20 mouse cellular contexts compared by ENCODE assay signal in genomic region chr1:72602186-72602585, GRCm38 (mm10). TPM values are rescaled to one million over a fixed set of nuclear protein-coding genes. Genes with fewer than 3 reads are reported as not detected.
DNase-seq lines count a peak whose midpoint lies in the region; ATAC-seq and TF ChIP-seq lines count a peak whose summit lies in the region.
"Had no signal": no experiment of that assay in that cellular context is flagged by ENCODE, and none has a peak within 500 bp of the region (broad histone marks: within the 10 kb centered on the region; RNA-seq: fewer than 3 reads in every experiment).

No protein-coding gene starts in this region.

- H3K36me3 ChIP-seq in heart, embryonic 10.5 days, result peaks cover 55% of the 10 kb centered on the region
- H3K36me3 ChIP-seq in heart, embryonic 11.5 days (ENCODE audit: control insufficient read depth, insufficient read depth, low read length), result peaks cover 6% of the 10 kb centered on the region
- peaks cover 14% of the 10 kb centered on the region; the same call in 1 of the 2 replicates for H3K36me3 ChIP-seq in heart, embryonic 15.5 days
- no peaks in the 10 kb centered on the region for H3K36me3 ChIP-seq in heart, adult 2 months (ENCODE audit: control insufficient read depth, insufficient read depth, low read length)
- H3K36me3 ChIP-seq in C2C12 (ENCODE audit: control insufficient read depth, insufficient read depth), result peaks cover 28% of the 10 kb centered on the region

- H3K27ac ChIP-seq in heart, embryonic 10.5 days, result peak overlapping the region; percentile 52
- H3K27ac ChIP-seq in heart, embryonic 11.5 days (ENCODE audit: low read depth, low read length), result no peak overlapping the region
- peak overlapping the region; percentile 80 for H3K27ac ChIP-seq in heart, embryonic 15.5 days
- H3K27ac ChIP-seq in heart, adult 2 months, result no peak overlapping the region; the same call in 1 of the 2 replicates
- H3K27ac ChIP-seq: embryonic facial prominence, embryonic 10.5 days; forebrain, embryonic 13.5 days; gastrocnemius, adult 2 months; hindbrain, embryonic 12.5 days had no signal

- no peak for TF ChIP-seq CTCF in heart, adult 2 months (IDR thresholded peaks at IDR 0.05)
- TF ChIP-seq CTCF in C2C12 (IDR thresholded peaks at IDR 0.05; ENCODE audit: control insufficient read depth, insufficient read depth, insufficient read length), result no peak

- no peak for DNase-seq in heart, embryonic 10.5 days (ENCODE audit: low spot score)
- no peak for DNase-seq in heart, adult 2 months
- peak; percentile 43 to 57 for DNase-seq in heart, postnatal 10 days
- DNase-seq: adrenal gland, adult 8-10 months; adrenal gland, postnatal 36 days; cerebellum, adult 2 months; cerebellum, postnatal 10 days; gastrocnemius, adult 2 months; gastrocnemius, postnatal 25 days; kidney, adult 11 months; kidney, adult 9 months had no signal

- no peaks in the 10 kb centered on the region for H3K79me3 ChIP-seq in C2C12 (ENCODE audit: low read depth)

- no peak overlapping the region for H3K4me3 ChIP-seq in heart, embryonic 10.5 days
- no peak overlapping the region for H3K4me3 ChIP-seq in heart, embryonic 11.5 days (ENCODE audit: low read depth, low read length)
- H3K4me3 ChIP-seq in heart, embryonic 15.5 days, result no peak overlapping the region
- H3K4me3 ChIP-seq in heart, adult 2 months, result no peak overlapping the region
- no peak overlapping the region for H3K4me3 ChIP-seq in C2C12 (ENCODE audit: insufficient read depth, poor library complexity, severe bottlenecking)
- H3K4me3 ChIP-seq: embryonic facial prominence, embryonic 10.5 days; forebrain, embryonic 13.5 days; gastrocnemius, adult 2 months; hindbrain, embryonic 12.5 days had no signal

- H3K9me3 ChIP-seq in heart, embryonic 10.5 days, result no peaks in the 10 kb centered on the region
- H3K9me3 ChIP-seq in heart, embryonic 11.5 days (replicated peaks; ENCODE audit: control insufficient read depth, low read length), result no peaks in the 10 kb centered on the region
- H3K9me3 ChIP-seq in heart, embryonic 15.5 days (replicated peaks), result no peaks in the 10 kb centered on the region
- H3K9me3 ChIP-seq: embryonic facial prominence, embryonic 10.5 days; forebrain, embryonic 13.5 days; G1E; hindbrain, embryonic 12.5 days had no signal

- TF ChIP-seq POLR2A in heart, adult 2 months (IDR thresholded peaks at IDR 0.05; ENCODE audit: insufficient read depth, low read depth, low read length), result no peak

- no peak for TF ChIP-seq EP300 in heart, adult 2 months (IDR thresholded peaks at IDR 0.05; ENCODE audit: insufficient read depth, low read depth, low read length)

- intact Hi-C loops in heart, adult 2 months (cut with DNase I), result no loop called here
- intact Hi-C loops in heart, postnatal 10 days (cut with DNase I), result no loop called here

- H3K4me1 ChIP-seq in heart, embryonic 10.5 days, result peaks cover 28% of the 10 kb centered on the region
- H3K4me1 ChIP-seq in heart, embryonic 11.5 days (ENCODE audit: control insufficient read depth, insufficient read depth, low read length), result peaks cover 27% of the 10 kb centered on the region
- peaks cover 42% of the 10 kb centered on the region for H3K4me1 ChIP-seq in heart, embryonic 15.5 days (replicated peaks)
- H3K4me1 ChIP-seq in heart, adult 2 months (ENCODE audit: control insufficient read depth, insufficient read depth, low read length), result peaks cover 12% of the 10 kb centered on the region
- H3K4me1 ChIP-seq: embryonic facial prominence, embryonic 10.5 days had no signal

- H3K79me2 ChIP-seq in heart, adult 2 months (replicated peaks; ENCODE audit: control insufficient read depth, insufficient read depth, low read length), result no peaks in the 10 kb centered on the region
- H3K79me2 ChIP-seq in C2C12 (ENCODE audit: control insufficient read depth, insufficient read depth), result no peaks in the 10 kb centered on the region

- H3K9ac ChIP-seq in heart, embryonic 11.5 days (ENCODE audit: low read depth, low read length), result no peak overlapping the region
- H3K9ac ChIP-seq in heart, embryonic 15.5 days, result no peak overlapping the region; the same call in 1 of the 2 replicates
- no peak overlapping the region for H3K9ac ChIP-seq in heart, adult 2 months (ENCODE audit: low read depth, low read length)
- H3K9ac ChIP-seq: forebrain, embryonic 13.5 days; hindbrain, embryonic 12.5 days had no signal

- no peak overlapping the region for H3K4me2 ChIP-seq in heart, embryonic 11.5 days
- no peak overlapping the region for H3K4me2 ChIP-seq in heart, embryonic 15.5 days
- H3K4me2 ChIP-seq: forebrain, embryonic 13.5 days; hindbrain, embryonic 12.5 days had no signal

- WGBS in heart, embryonic 10.5 days, result 50% methylated on average over 5 of the region's 5 CpGs
- WGBS in heart, embryonic 11.5 days (ENCODE audit: insufficient replicate concordance), result 39% methylated on average over 5 of the region's 5 CpGs
- WGBS in heart, embryonic 15.5 days, result 47% methylated on average over 5 of the region's 5 CpGs
- WGBS in heart, adult 2 months, result 69% methylated on average over 5 of the region's 5 CpGs

- H3ac ChIP-seq in C2C12 (ENCODE audit: control insufficient read depth, insufficient read length, low read depth), result no peak overlapping the region

- no peak for ATAC-seq in heart, embryonic 11.5 days (replicated peaks; ENCODE audit: insufficient number of reproducible peaks, low FRiP score, low TSS enrichment)
- no peak for ATAC-seq in heart, embryonic 15.5 days (replicated peaks; ENCODE audit: insufficient number of reproducible peaks, insufficient read depth, low FRiP score, low read depth)
- no peak for ATAC-seq in inflammation-experienced regulatory T-cells, adult 6 months
- ATAC-seq: forebrain, embryonic 13.5 days; hindbrain, embryonic 16.5 days had no signal

- no peaks in the 10 kb centered on the region for H3K27me3 ChIP-seq in heart, embryonic 10.5 days (ENCODE audit: insufficient read depth, poor library complexity, severe bottlenecking)
- no peaks in the 10 kb centered on the region for H3K27me3 ChIP-seq in heart, embryonic 11.5 days (ENCODE audit: control insufficient read depth, insufficient read depth, low read length)
- H3K27me3 ChIP-seq in heart, embryonic 15.5 days, result no peaks in the 10 kb centered on the region
- H3K27me3 ChIP-seq in heart, adult 2 months (ENCODE audit: control insufficient read depth, insufficient read depth, low read length), result no peaks in the 10 kb centered on the region
- H3K27me3 ChIP-seq in C2C12 (ENCODE audit: control insufficient read depth, insufficient read depth, insufficient read length), result no peaks in the 10 kb centered on the region
- H3K27me3 ChIP-seq: forebrain, embryonic 13.5 days; hindbrain, embryonic 12.5 days had no signal

TF ChIP-seq in C2C12, 6 proteins besides CTCF, POLR2A, EP300 and RAD21:
- TF ChIP-seq MAX (IDR thresholded peaks at IDR 0.05) (peak; percentile 19), MYOG (IDR thresholded peaks at IDR 0.05; ENCODE audit: control insufficient read depth, extremely low read depth, insufficient read length) (no peak), USF1 (IDR thresholded peaks at IDR 0.05; ENCODE audit: low read depth) (no peak), CEBPB (IDR thresholded peaks at IDR 0.05; ENCODE audit: low read depth) (no peak)
TF ChIP-seq in C2C12: peak in this region for 1.

RNA-seq across cellular contexts. Expression of gene Smarcal1, which starts 19.1 kb away (rescaled TPM):
- 19.5 and 20.9 TPM in 2 replicates for polyA plus RNA-seq in heart, embryonic 10.5 days (2016; fragmentation: Nextera tagmentation; extraction: Ambion mirVana)
- polyA plus RNA-seq in heart, embryonic 11.5 days (2014; fragmentation: Nextera tagmentation; extraction: Ambion mirVana), result 17.9 and 21.6 TPM in 2 replicates
- polyA plus RNA-seq in heart, embryonic 15.5 days (2015; fragmentation: Nextera tagmentation; extraction: Ambion mirVana), result 16.6 and 19.5 TPM in 2 replicates
- total RNA-seq in heart, adult 2 months (2021), result 10 to 100 TPM; 23.5 to 28.2 TPM
- polyA plus RNA-seq in heart, adult 2 months (2012; rRNA removed), result 24.6 and 28.7 TPM in 2 replicates
- polyA plus RNA-seq in C2C12 (2012; fragmentation: generic; extraction: Trizol), result 15.3 TPM
- total RNA-seq in heart, postnatal 10 days (2021), result 10 to 100 TPM; 29.5 to 37.5 TPM
- polyA plus RNA-seq in inflammation-experienced regulatory T-cells, adult 6 months (2017; shearing (Covaris generic)), result 10 to 100 TPM; 10.4 to 15.7 (median 13.7) TPM

Comparison
In these comparisons a context has a peak if more than half of its experiments do, and no peak if none do; other contexts are left out.
1. DNase-seq: peak in heart, postnatal 10 days (2 of 2); none in heart, embryonic 10.5 days (single experiment) and heart, adult 2 months (0 of 2).
2. H3K27ac ChIP-seq: peak in heart, embryonic 10.5 days (single experiment) and heart, embryonic 15.5 days (single experiment); none in heart, embryonic 11.5 days (single experiment) and heart, adult 2 months (single experiment).